Mouse (Mus musculus) heart, embryonic 11.5 days (tissue): ENCODE results near the gene Krtap26-1. TPM values are rescaled to one million over a fixed set of nuclear protein-coding genes. Genes with fewer than 3 reads are reported as not detected.

ENCODE experiments used
- ATAC-seq: fragments of 200-750 bp; cut with Nextera tagmentation; replicated peaks from 2 replicates; pipeline ENCODE4 v1.8.0; 2017; ENCODE audit warnings: moderate library complexity; ENCODE audit not compliant: insufficient number of reproducible peaks, low FRiP score, low TSS enrichment
- H3K27ac ChIP-seq: fragments of 300-500 bp; sonication (generic); 2 replicates; pipeline ENCODE4 v1.5.1; 2014; ENCODE audit warnings: mild to moderate bottlenecking, low read depth, low read length
- H3K27me3 ChIP-seq: fragments of 300-500 bp; sonication (generic); 2 replicates; pipeline ENCODE4 v1.6.1; 2014; ENCODE audit warnings: mild to moderate bottlenecking, low read length, mixed read lengths; ENCODE audit not compliant: control insufficient read depth, insufficient read depth
- H3K36me3 ChIP-seq: fragments of 300-500 bp; sonication (generic); 2 replicates; pipeline ENCODE4 v1.6.1; 2014; ENCODE audit warnings: mild to moderate bottlenecking, low read length, moderate library complexity, mixed read lengths; ENCODE audit not compliant: control insufficient read depth, insufficient read depth
- H3K4me1 ChIP-seq: fragments of 300-500 bp; sonication (generic); 2 replicates; pipeline ENCODE4 v1.6.1; 2014; ENCODE audit warnings: low read length; ENCODE audit not compliant: control insufficient read depth, insufficient read depth
- H3K4me2 ChIP-seq: fragments of 300-500 bp; sonication (generic); 2 replicates; pipeline ENCODE4 v1.6.1; 2014; ENCODE audit warnings: mild to moderate bottlenecking, moderate library complexity
- H3K4me3 ChIP-seq: fragments of 300-500 bp; sonication (generic); 2 replicates; pipeline ENCODE4 v1.5.1; 2014; ENCODE audit warnings: low read depth, low read length
- H3K9ac ChIP-seq: fragments of 300-500 bp; sonication (generic); 2 replicates; pipeline ENCODE4 v1.6.1; 2014; ENCODE audit warnings: mild to moderate bottlenecking, low read depth, low read length, moderate library complexity
- H3K9me3 ChIP-seq: fragments of 300-500 bp; sonication (generic); replicated peaks from 2 replicates; pipeline ENCODE4 v1.6.1; 2016; ENCODE audit warnings: low read length; ENCODE audit not compliant: control insufficient read depth
- WGBS: fragments of 180-500 bp; shearing (Covaris S2); extraction: QIAGEN DNeasy Blood & Tissue Kit; methylation state at CpG from one replicate; pipeline ENCODE4 v1.1.7; 2014; ENCODE audit not compliant: insufficient replicate concordance; 5-methylcytosine and 5-hydroxymethylcytosine counted together
- polyA plus RNA-seq: library from polyadenylated mRNA; unstranded; fragments of >200 nt; fragmentation: Nextera tagmentation; extraction: Ambion mirVana; gene quantifications from 2 replicates; pipeline ENCODE4 v1.2.1, GENCODE M21; 2014

Krtap26-1 gene
- polyA plus RNA-seq, 1 experiment from 2014 or later: not detected

DNA sequence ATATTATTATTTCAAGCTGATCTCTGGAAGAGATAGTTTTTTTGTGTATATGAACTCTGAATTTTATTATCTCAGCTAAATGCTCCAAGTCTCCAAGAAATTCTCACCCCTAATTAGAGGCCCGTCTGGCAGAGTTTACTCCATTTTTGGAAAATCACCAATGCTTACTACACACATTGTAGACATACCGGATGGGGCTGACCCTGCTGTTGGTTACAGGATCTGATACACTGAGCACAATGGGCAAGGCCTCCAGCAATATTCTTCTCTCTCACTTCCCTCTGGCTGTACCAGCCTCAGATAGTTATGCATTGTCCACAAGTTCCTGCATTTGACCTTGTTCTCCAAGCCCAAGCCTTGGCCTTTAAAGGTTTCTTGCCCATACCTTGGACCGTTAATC, 7.5 kb downstream of the Krtap26-1 start:
- Histone ChIP-seq H3K4me2 (no peak overlapping the region), H3K27ac (no peak overlapping the region), H3K36me3 (no peaks in the 10 kb centered on the region), H3K9me3 (no peaks in the 10 kb centered on the region), H3K4me3 (no peak overlapping the region), H3K4me1 (no peaks in the 10 kb centered on the region), H3K27me3 (no peaks in the 10 kb centered on the region), H3K9ac (no peak overlapping the region)
- WGBS: 80% methylated on average over 3 of the region's 3 CpGs
- ATAC-seq: no peak

DNA sequence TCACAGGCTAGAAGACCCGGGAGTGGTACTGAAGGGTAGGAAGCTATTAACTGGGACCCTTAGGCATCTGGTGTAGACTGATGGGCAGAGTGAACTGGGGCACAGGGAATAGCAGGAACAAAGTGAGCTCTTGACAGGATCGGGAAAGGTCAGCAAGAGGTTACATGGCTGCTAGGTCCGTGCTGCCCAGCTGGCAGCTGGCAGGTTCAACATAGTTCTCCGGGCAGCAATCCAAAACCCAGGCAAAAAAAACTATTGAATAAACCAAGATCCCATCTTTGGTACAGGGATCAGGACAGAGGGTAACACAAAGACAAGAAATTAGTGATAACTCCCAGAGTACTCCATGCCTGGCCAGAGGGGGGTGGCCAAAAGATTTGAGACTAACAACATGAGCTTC, 12.5 kb downstream of the Krtap26-1 start:
- no peak overlapping the region for H3K4me3 ChIP-seq
- no peaks in the 10 kb centered on the region for H3K36me3 ChIP-seq
- no peak overlapping the region for H3K27ac ChIP-seq
- WGBS: 67% methylated on average over 4 of the region's 4 CpGs
- no peaks in the 10 kb centered on the region for H3K27me3 ChIP-seq
- ATAC-seq: no peak
- no peak overlapping the region for H3K4me2 ChIP-seq
- no peaks in the 10 kb centered on the region for H3K4me1 ChIP-seq
- no peaks in the 10 kb centered on the region for H3K9me3 ChIP-seq
- H3K9ac ChIP-seq: no peak overlapping the region

DNA sequence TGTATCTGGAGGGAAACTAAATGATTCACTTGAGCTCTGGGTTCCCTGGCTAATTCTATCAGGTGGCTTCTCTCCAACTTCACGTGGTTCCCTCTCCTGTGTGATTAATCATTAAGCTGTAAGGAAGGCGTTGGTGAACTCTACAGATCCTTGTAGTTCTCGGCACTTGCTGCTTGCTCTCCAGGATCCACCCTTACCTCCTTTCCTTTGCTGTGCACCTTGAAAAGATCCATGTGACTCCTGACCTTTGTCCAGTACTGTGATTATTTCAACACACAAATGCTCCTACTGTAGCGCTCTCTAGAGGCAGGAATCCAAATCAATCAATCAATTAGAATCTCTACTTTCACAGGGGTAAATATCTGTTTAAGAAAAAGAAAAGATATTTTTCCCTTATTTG, 16.1 kb downstream of the Krtap26-1 start:
- no peak overlapping the region for H3K4me3 ChIP-seq
- no peaks in the 10 kb centered on the region for H3K27me3 ChIP-seq
- no peaks in the 10 kb centered on the region for H3K4me1 ChIP-seq
- no peak for ATAC-seq
- 70% methylated on average over 4 of the region's 4 CpGs for WGBS
- H3K36me3 ChIP-seq: no peaks in the 10 kb centered on the region
- no peak overlapping the region for H3K4me2 ChIP-seq
- no peak overlapping the region for H3K9ac ChIP-seq
- no peaks in the 10 kb centered on the region for H3K9me3 ChIP-seq
- no peak overlapping the region for H3K27ac ChIP-seq

DNA sequence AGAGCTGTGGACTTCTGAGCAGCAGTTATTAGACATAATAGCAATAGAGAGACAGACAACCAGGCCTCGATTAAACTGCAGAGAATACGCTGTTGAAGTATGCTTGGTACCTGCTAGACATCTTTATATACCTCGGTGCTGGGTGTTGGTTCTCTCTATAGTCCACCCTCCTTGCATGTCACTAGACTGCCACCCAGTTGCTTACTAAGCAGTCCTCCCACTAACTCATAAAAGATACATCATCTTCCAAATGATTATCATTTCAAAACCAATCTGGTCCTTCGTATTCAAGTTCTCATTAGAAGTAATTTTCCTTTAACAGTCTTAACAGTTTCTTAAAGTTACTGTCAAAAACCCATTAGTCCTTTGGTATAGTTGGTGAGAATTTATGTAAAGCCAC, 20.0 kb downstream of the Krtap26-1 start, which contains the start of gene 2310079G19Rik:
Gene 2310079G19Rik (minus strand): TSS at position 101 of the 400 bp plus-strand sequence.
- Histone ChIP-seq H3K4me3 (no peak within 1 kb of the TSS), H3K36me3 (no peaks in the 10 kb centered on the region), H3K9ac (no peak within 1 kb of the TSS), H3K9me3 (no peaks in the 10 kb centered on the region), H3K4me1 (no peaks in the 10 kb centered on the region), H3K27me3 (no peaks in the 10 kb centered on the region), H3K4me2 (no peak within 1 kb of the TSS), H3K27ac (no peak within 1 kb of the TSS)
- ATAC-seq: no peak
- 78% methylated on average over 4 of the region's 4 CpGs for WGBS

DNA sequence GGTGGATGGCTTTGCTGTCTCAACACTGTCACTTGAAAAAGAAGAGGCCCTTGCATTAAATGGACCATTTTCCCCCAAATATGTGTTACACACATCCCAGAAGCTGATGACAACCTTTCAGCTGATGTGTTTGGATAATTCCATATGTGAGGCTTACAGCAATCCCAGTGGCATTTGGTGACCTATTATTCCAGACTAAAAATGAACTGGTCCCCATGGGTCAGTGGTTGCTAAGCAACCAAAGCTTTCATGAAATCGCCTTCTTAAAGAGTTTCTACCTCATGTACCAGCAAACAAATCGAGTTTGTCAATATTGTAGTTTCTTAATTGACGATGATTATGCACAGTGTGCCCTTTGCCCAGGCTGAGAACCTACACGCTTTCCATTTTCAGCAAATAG, 34.9 kb downstream of the Krtap26-1 start:
- H3K27ac ChIP-seq: no peak overlapping the region
- H3K9me3 ChIP-seq: no peaks in the 10 kb centered on the region
- no peak overlapping the region for H3K4me3 ChIP-seq
- no peak overlapping the region for H3K4me2 ChIP-seq
- no peaks in the 10 kb centered on the region for H3K4me1 ChIP-seq
- no peaks in the 10 kb centered on the region for H3K27me3 ChIP-seq
- no peak for ATAC-seq
- whole genome bisulfite sequencing: 79% methylated on average over 4 of the region's 4 CpGs
- no peak overlapping the region for H3K9ac ChIP-seq
- no peaks in the 10 kb centered on the region for H3K36me3 ChIP-seq

DNA sequence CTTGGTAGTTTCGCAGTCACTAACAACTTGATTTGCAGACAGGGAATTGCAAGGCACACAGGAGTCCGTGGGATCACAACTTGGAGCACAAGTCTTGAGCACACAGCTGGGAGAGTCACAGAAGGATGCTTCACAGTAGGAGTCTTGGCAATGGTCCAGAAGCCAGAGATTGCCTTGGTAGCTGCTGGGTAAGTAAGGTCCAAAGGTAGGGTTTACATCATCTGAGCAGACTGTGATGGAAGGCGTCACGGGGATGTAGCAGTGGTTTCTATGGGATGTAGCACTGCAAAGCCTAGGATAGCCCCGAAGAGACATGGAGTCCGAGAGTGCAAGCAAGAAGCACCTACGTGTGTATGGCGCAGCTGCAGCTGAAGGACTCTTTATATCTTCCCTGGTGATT, 35.7 kb downstream of the Krtap26-1 start, which contains the start of gene Krtap24-1:
Gene Krtap24-1 (minus strand): TSS at position 358 of the 400 bp plus-strand sequence.
- ATAC-seq: no peak
- no peak within 1 kb of the TSS for H3K4me2 ChIP-seq
- H3K9ac ChIP-seq: no peak within 1 kb of the TSS
- no peaks in the 10 kb centered on the region for H3K4me1 ChIP-seq
- no peaks in the 10 kb centered on the region for H3K27me3 ChIP-seq
- 88% methylated on average over 8 of the region's 8 CpGs for WGBS
- no peak within 1 kb of the TSS for H3K27ac ChIP-seq
- no peak within 1 kb of the TSS for H3K4me3 ChIP-seq
- H3K9me3 ChIP-seq: no peaks in the 10 kb centered on the region
- no peaks in the 10 kb centered on the region for H3K36me3 ChIP-seq

DNA sequence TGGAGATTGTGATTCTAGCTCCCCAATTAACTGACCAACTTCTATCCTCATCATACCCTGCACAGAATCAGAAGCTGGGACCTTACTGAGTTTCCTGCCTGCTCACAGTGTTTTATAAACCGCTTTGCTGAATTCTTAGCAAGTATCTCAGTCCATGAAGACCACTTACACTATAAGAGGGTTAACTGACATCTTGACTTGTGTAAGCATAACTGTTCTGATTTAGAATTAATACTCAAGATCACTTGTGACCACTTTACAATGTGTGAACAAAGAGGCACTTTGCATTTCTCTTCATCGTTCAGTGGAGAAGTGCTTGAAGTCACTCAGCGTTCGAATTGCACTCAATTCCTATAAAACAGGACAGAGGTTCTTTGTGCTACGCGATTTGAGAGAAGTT, 43.0 kb downstream of the Krtap26-1 start:
- Histone ChIP-seq H3K9me3 (no peaks in the 10 kb centered on the region), H3K27me3 (no peaks in the 10 kb centered on the region), H3K4me1 (no peaks in the 10 kb centered on the region), H3K4me2 (no peak overlapping the region), H3K9ac (no peak overlapping the region), H3K36me3 (no peaks in the 10 kb centered on the region), H3K27ac (no peak overlapping the region), H3K4me3 (no peak overlapping the region)
- no peak for ATAC-seq
- 82% methylated on average over 6 of the region's 6 CpGs for WGBS

DNA sequence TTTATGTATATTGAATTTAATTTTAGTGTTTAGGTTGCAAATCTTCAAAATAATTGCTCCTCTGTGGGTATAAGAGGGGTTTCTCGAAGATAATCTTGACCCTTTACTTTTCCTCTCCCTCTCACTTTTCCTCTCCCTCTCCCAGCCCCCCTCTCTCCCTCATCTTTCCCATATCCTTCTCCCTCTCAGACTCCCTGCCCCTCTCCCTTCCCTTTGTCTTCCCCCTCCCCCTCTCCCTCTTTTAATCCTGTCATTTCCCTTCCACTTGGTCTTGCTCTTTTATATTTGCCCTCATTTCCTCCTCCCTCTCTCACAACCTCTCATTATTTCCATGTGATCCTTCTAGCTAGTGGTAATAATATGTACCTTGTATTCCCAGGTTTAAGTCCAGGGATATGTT, 45.1 kb downstream of the Krtap26-1 start:
- Histone ChIP-seq H3K27ac (no peak overlapping the region), H3K36me3 (no peaks in the 10 kb centered on the region), H3K27me3 (no peaks in the 10 kb centered on the region), H3K4me1 (no peaks in the 10 kb centered on the region), H3K9ac (no peak overlapping the region), H3K4me3 (no peak overlapping the region), H3K4me2 (no peak overlapping the region), H3K9me3 (no peaks in the 10 kb centered on the region)
- 48% methylated on average over 1 of the region's 1 CpGs for WGBS
- ATAC-seq: no peak

DNA sequence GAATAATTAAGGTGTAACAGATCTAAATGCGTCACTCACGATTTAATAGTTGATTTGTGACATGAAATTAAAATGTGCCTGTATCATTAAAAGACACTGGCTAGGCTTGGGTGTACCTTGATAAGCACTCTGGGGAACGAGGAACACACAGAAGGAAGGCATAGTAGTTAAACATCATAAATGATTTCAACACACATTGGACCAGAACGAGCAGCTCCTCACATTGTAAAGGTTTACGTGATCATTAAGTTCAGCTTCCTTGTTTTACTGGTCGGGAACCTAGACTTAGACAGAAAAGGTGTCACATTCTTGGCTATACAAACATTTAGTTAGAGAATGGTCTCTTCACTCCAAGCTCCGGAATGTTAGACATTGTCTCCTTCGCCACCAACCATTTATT, 47.3 kb downstream of the Krtap26-1 start:
- Histone ChIP-seq H3K4me1 (no peaks in the 10 kb centered on the region), H3K27me3 (no peaks in the 10 kb centered on the region), H3K9me3 (no peaks in the 10 kb centered on the region), H3K4me3 (no peak overlapping the region), H3K4me2 (no peak overlapping the region), H3K27ac (no peak overlapping the region), H3K36me3 (no peaks in the 10 kb centered on the region), H3K9ac (no peak overlapping the region)
- no peak for ATAC-seq
- WGBS: 77% methylated on average over 8 of the region's 8 CpGs
